Mouse (Mus musculus) MEL (cell line): Measurements from ENCODE around the gene Apon. TPM values are rescaled to one million over a fixed set of nuclear protein-coding genes. Genes with fewer than 3 reads are reported as not detected.

Source experiments
- DNase-seq: peaks from one replicate; pipeline ENCODE4 v3.0.0; 2011; ENCODE audit warnings: low read depth, low spot score
- H3K27ac ChIP-seq: 2 replicates; pipeline ENCODE4 v1.5.1; 2012; ENCODE audit warnings: low read depth, mild to moderate bottlenecking, control low read depth, low read length, moderate library complexity; ENCODE audit not compliant: control insufficient read depth
- H3K27me3 ChIP-seq, 2 experiments: fragments of 150-350 bp in 1 of 2; sonication (generic) in 1 of 2; 2 replicates each; pipeline ENCODE4 v1.6.1; 2012; ENCODE audit warnings: low read length in 2 of 2, mild to moderate bottlenecking in 2 of 2, improper control_type of control experiment in 1 of 2, moderate library complexity in 1 of 2; ENCODE audit not compliant: insufficient read depth in 2 of 2, control insufficient read depth in 1 of 2
- H3K36me3 ChIP-seq, 2 experiments: 2 replicates each; pipeline ENCODE4 v1.6.1; 2012 to 2014; ENCODE audit warnings: low read length in 2 of 2, improper control_type of control experiment in 1 of 2, inconsistent platforms in 1 of 2, mild to moderate bottlenecking in 1 of 2; ENCODE audit not compliant: insufficient read depth in 2 of 2, control insufficient read depth in 1 of 2
- H3K4me1 ChIP-seq, 2 experiments: fragments of 150-350 bp in 1 of 2; sonication (generic) in 1 of 2; 2 replicates each; pipeline ENCODE4 v1.6.1; 2012; ENCODE audit warnings: low read length in 2 of 2, improper control_type of control experiment in 1 of 2, mild to moderate bottlenecking in 1 of 2; ENCODE audit not compliant: insufficient read depth in 2 of 2, control insufficient read depth in 1 of 2
- H3K4me3 ChIP-seq, 2 experiments: fragments of 150-350 bp in 1 of 2; sonication (generic) in 1 of 2; 2 replicates each; pipeline ENCODE4 v1.5.1; 2012; ENCODE audit warnings: low read depth in 2 of 2, low read length in 2 of 2, mild to moderate bottlenecking in 2 of 2, moderate library complexity in 2 of 2, control low read depth in 1 of 2, improper control_type of control experiment in 1 of 2; ENCODE audit not compliant: control insufficient read depth in 1 of 2, insufficient read depth in 1 of 2
- H3K79me2 ChIP-seq: 2 replicates; pipeline ENCODE4 v1.6.1; 2012; ENCODE audit warnings: mild to moderate bottlenecking, low read length, moderate library complexity; ENCODE audit not compliant: control insufficient read depth, poor library complexity, insufficient read depth
- H3K9ac ChIP-seq: 2 replicates; pipeline ENCODE4 v1.6.1; 2012; ENCODE audit warnings: low read depth, mild to moderate bottlenecking, control low read depth, low read length, moderate library complexity; ENCODE audit not compliant: control insufficient read depth, poor library complexity, severe bottlenecking
- H3K9me3 ChIP-seq: fragments of 150-350 bp; sonication (generic); replicated peaks from 2 replicates; pipeline ENCODE4 v1.6.1; 2012; ENCODE audit warnings: mild to moderate bottlenecking, low read length, improper control_type of control experiment, moderate library complexity; ENCODE audit not compliant: insufficient read depth
- BHLHE40 ChIP-seq: IDR thresholded peaks from 2 replicates; pipeline ENCODE4 v1.6.1; 2012; ENCODE audit warnings: low read depth, mild to moderate bottlenecking, inconsistent platforms, low read length, improper control_type of control experiment, borderline replicate concordance
- CHD2 ChIP-seq: IDR thresholded peaks from 2 replicates; pipeline ENCODE4 v1.6.1; 2011; ENCODE audit warnings: low read length, improper control_type of control experiment
- E2F4 ChIP-seq: IDR thresholded peaks from 2 replicates; pipeline ENCODE4 v1.6.1; 2011; ENCODE audit warnings: low read depth, low read length, improper control_type of control experiment, borderline replicate concordance
- EP300 ChIP-seq, 2 experiments: IDR thresholded peaks; 2 replicates each; pipeline ENCODE4 v1.6.1; 2011; ENCODE audit warnings: improper control_type of control experiment in 2 of 2, low read length in 2 of 2, low read depth in 1 of 2, mild to moderate bottlenecking in 1 of 2
- ETS1 ChIP-seq: IDR thresholded peaks from 2 replicates; pipeline ENCODE4 v1.6.1; 2012; ENCODE audit warnings: low read depth, mild to moderate bottlenecking, inconsistent platforms, low read length, improper control_type of control experiment, moderate library complexity
- GATA1 ChIP-seq: IDR thresholded peaks from 2 replicates; pipeline ENCODE4 v1.6.1; 2011; ENCODE audit warnings: low read depth, low read length, improper control_type of control experiment
- HCFC1 ChIP-seq: IDR thresholded peaks from 2 replicates; pipeline ENCODE4 v1.6.1; 2012; ENCODE audit warnings: low read depth, mild to moderate bottlenecking, inconsistent platforms, low read length, improper control_type of control experiment, moderate library complexity
- MEF2A ChIP-seq: IDR thresholded peaks from 2 replicates; pipeline ENCODE4 v1.6.1; 2014; ENCODE audit warnings: low read depth, mild to moderate bottlenecking, inconsistent platforms, low read length, improper control_type of control experiment; ENCODE audit not compliant: poor library complexity, insufficient replicate concordance, severe bottlenecking; ENCODE audit errors: extremely low read depth
- MYC ChIP-seq: IDR thresholded peaks from 2 replicates; pipeline ENCODE4 v1.6.1; 2011; ENCODE audit warnings: low read depth, mild to moderate bottlenecking, low read length, improper control_type of control experiment, moderate library complexity
- NELFE ChIP-seq: IDR thresholded peaks from 2 replicates; pipeline ENCODE4 v1.6.1; 2011; ENCODE audit warnings: low read depth, low read length, improper control_type of control experiment
- POLR2A ChIP-seq, 2 experiments: IDR thresholded peaks; 2 replicates each; pipeline ENCODE4 v1.6.1; 2011 to 2012; ENCODE audit warnings: low read length in 2 of 2, mild to moderate bottlenecking in 2 of 2, control low read depth in 1 of 2, improper control_type of control experiment in 1 of 2, low read depth in 1 of 2, moderate library complexity in 1 of 2; ENCODE audit not compliant: control insufficient read depth in 1 of 2, insufficient read depth in 1 of 2, poor library complexity in 1 of 2
- POLR2AphosphoS2 ChIP-seq: IDR thresholded peaks from 2 replicates; pipeline ENCODE4 v1.6.1; 2011; ENCODE audit warnings: low read length, improper control_type of control experiment
- RCOR1 ChIP-seq: IDR thresholded peaks from 2 replicates; pipeline ENCODE4 v1.6.1; 2012; ENCODE audit warnings: low read depth, mild to moderate bottlenecking, inconsistent platforms, low read length, improper control_type of control experiment
- SIN3A ChIP-seq: IDR thresholded peaks from 2 replicates; pipeline ENCODE4 v1.6.1; 2012; ENCODE audit warnings: low read length, improper control_type of control experiment, inconsistent platforms
- SMC3 ChIP-seq: IDR thresholded peaks from 2 replicates; pipeline ENCODE4 v1.6.1; 2011; ENCODE audit warnings: low read depth, low read length, improper control_type of control experiment
- TAL1 ChIP-seq: IDR thresholded peaks from 2 replicates; pipeline ENCODE4 v1.6.1; 2012; ENCODE audit warnings: mild to moderate bottlenecking, inconsistent platforms, low read length, moderate library complexity, mixed read lengths
- TCF12 ChIP-seq: IDR thresholded peaks from 2 replicates; pipeline ENCODE4 v1.6.1; 2014; ENCODE audit warnings: low read depth, mild to moderate bottlenecking, inconsistent platforms, low read length, improper control_type of control experiment, moderate library complexity
- ZC3H11A ChIP-seq: IDR thresholded peaks from 2 replicates; pipeline ENCODE4 v1.6.1; 2012; ENCODE audit warnings: low read depth, mild to moderate bottlenecking, inconsistent platforms, low read length, improper control_type of control experiment
- ZMIZ1 ChIP-seq: IDR thresholded peaks from 2 replicates; pipeline ENCODE4 v1.6.1; 2012; ENCODE audit warnings: low read depth, mild to moderate bottlenecking, inconsistent platforms, low read length, improper control_type of control experiment, moderate library complexity
- ZNF384 ChIP-seq: IDR thresholded peaks from 2 replicates; pipeline ENCODE4 v1.6.1; 2012; ENCODE audit warnings: low read depth, mild to moderate bottlenecking, inconsistent platforms, low read length, improper control_type of control experiment
- polyA plus RNA-seq, 2 experiments: library from polyadenylated mRNA; stranded (reverse) in 1 of 2; unstranded in 1 of 2; fragments of >175 nt in 1 of 2; fragments of >200 nt in 1 of 2; gene quantifications; 2 replicates each; pipeline versions ENCODE4 v1.2.1 to v1.2.4; 2012; ENCODE audit warnings: low replicate concordance in 2 of 2, low read depth in 1 of 2; ENCODE audit not compliant: insufficient read length in 2 of 2, insufficient read depth in 1 of 2, missing spikeins in 1 of 2
- total RNA-seq: library from RNA; depleted of rRNA; stranded (reverse); fragments of 300-350 nt; gene quantifications from 2 replicates; pipeline ENCODE4 v1.2.3, GENCODE M21; 2012

Apon gene
- total and polyA plus RNA-seq, 3 experiments, result 0.27 to 0.46 TPM; not detected in 1

GRCm38 (mm10) chr10:128237807-128238480 lies 16.0 kb upstream of the Apon start:
- H3K36me3 ChIP-seq, result peaks cover 2 to 32% of the 10 kb centered on the region in 2 experiments; a peak in 3 of 4 replicates

GRCm38 (mm10) chr10:128239140-128239539 lies 14.8 kb upstream of the Apon start:
- Histone ChIP-seq H3K4me3 (no peak overlapping the region), H3K9ac (no peak overlapping the region), H3K79me2 (peaks cover 6% of the 10 kb centered on the region; the same call in 1 of the 2 replicates), H3K27ac (0 out of 2 replicates have a peak overlapping the region, but pooled peaks have one; percentile 14), H3K4me1 (peaks cover 22 to 30% of the 10 kb centered on the region in 2 experiments), H3K9me3 (no peaks in the 10 kb centered on the region), H3K36me3 (peaks cover 2 to 32% of the 10 kb centered on the region in 2 experiments), H3K27me3 (no peaks in the 10 kb centered on the region)
- DNase-seq, result peak; percentile 70
- TF ChIP-seq SMC3 (no peak), ZMIZ1 (no peak), SIN3A (no peak), NELFE (no peak), MYC (no peak), CHD2 (no peak), POLR2A (IDR thresholded peaks at IDR 0.05; ENCODE audit: control insufficient read depth in 1 of 2, insufficient read depth in 1 of 2, low read depth in 1 of 2, low read length in 2 of 2, poor library complexity in 1 of 2) (no peak), EP300 (IDR thresholded peaks at IDR 0.05; ENCODE audit: low read depth in 1 of 2, low read length in 2 of 2) (peak; percentile 56 to 60; a peak in 3 of 4 replicates), GATA1 (peak; percentile 50), TAL1 (peak; percentile 45), ZC3H11A (no peak), RCOR1 (peak; percentile 45; the same call in 1 of the 2 replicates)

More at GRCm38 (mm10) chr10:128237807-128238480, 16.0 kb upstream of the Apon start:
- Histone ChIP-seq H3K9me3 (no peaks in the 10 kb centered on the region), H3K9ac (no peak overlapping the region; the same call in 1 of the 2 replicates), H3K4me3 (no peak overlapping the region), H3K27ac (peak overlapping the region; percentile 22; the same call in 1 of the 2 replicates), H3K79me2 (peaks cover 8% of the 10 kb centered on the region; the same call in 1 of the 2 replicates), H3K4me1 (peaks cover 22 to 30% of the 10 kb centered on the region in 2 experiments), H3K27me3 (no peaks in the 10 kb centered on the region)
- peak; percentile 65 for DNase-seq
- no peak for TF ChIP-seq ZNF384
- TF ChIP-seq POLR2A (IDR thresholded peaks at IDR 0.05; ENCODE audit: control insufficient read depth in 1 of 2, insufficient read depth in 1 of 2, low read depth in 1 of 2, low read length in 2 of 2, poor library complexity in 1 of 2), result no peak; a peak in 1 of 4 replicates
- peak; percentile 63 for TF ChIP-seq ETS1
- TF ChIP-seq HCFC1, result no peak
- no peak for TF ChIP-seq E2F4
- TF ChIP-seq MYC, result no peak
- no peak for TF ChIP-seq BHLHE40
- TF ChIP-seq ZMIZ1, result no peak
- TF ChIP-seq EP300 (IDR thresholded peaks at IDR 0.05; ENCODE audit: low read depth in 1 of 2, low read length in 2 of 2), result peak; percentile 30 to 36; a peak in 2 of 4 replicates
- 0 out of 2 replicates have a peak, but pooled peaks have one; percentile 29 for TF ChIP-seq TCF12
- no peak for TF ChIP-seq MEF2A
- TF ChIP-seq POLR2AphosphoS2, result no peak
- TF ChIP-seq RCOR1, result 0 out of 2 replicates have a peak, but pooled peaks have one; percentile 8
